Mouse (Mus musculus): ENCODE results near the gene B3gnt6. TPM values are rescaled to one million over a fixed set of nuclear protein-coding genes. Genes with fewer than 3 reads are reported as not detected.
"Not testable (repeated sequence)": the region's sequence is repeated elsewhere in the genome, so short reads cannot be mapped to it uniquely, and the experiment has no call there.

The B3gnt6 gene
- polyA plus RNA-seq, 1 experiment from 2014 or later = 0.57 TPM

- peak; percentile 66 for ATAC-seq
- peak overlapping the region; percentile 59 for H3K9ac ChIP-seq (ENCODE audit: low read depth, low read length)
- H3K4me3 ChIP-seq (ENCODE audit: low read depth, low read length) = peak overlapping the region; percentile 50
- H3K36me3 ChIP-seq (ENCODE audit: control insufficient read depth, insufficient read depth, low read length) = no peaks in the 10 kb centered on the region
- WGBS = 1% methylated on average over 61 of the region's 61 CpGs
- H3K9me3 ChIP-seq (replicated peaks; ENCODE audit: control insufficient read depth, low read length, poor library complexity, severe bottlenecking) = no peaks in the 10 kb centered on the region
- peaks cover 7% of the 10 kb centered on the region; the same call in 1 of the 2 replicates for H3K4me1 ChIP-seq (ENCODE audit: control insufficient read depth, insufficient read depth, low read length)
- H3K4me2 ChIP-seq (ENCODE audit: low read length) = peak overlapping the region; percentile 93
- H3K27me3 ChIP-seq (ENCODE audit: control insufficient read depth, insufficient read depth, low read depth, low read length) = peaks cover 44% of the 10 kb centered on the region
- H3K27ac ChIP-seq (ENCODE audit: low read length) = no peak overlapping the region
These were observed 5.1 kb downstream of the B3gnt6 start for GRCm38 (mm10) chr7:98194026-98194792.

DNA sequence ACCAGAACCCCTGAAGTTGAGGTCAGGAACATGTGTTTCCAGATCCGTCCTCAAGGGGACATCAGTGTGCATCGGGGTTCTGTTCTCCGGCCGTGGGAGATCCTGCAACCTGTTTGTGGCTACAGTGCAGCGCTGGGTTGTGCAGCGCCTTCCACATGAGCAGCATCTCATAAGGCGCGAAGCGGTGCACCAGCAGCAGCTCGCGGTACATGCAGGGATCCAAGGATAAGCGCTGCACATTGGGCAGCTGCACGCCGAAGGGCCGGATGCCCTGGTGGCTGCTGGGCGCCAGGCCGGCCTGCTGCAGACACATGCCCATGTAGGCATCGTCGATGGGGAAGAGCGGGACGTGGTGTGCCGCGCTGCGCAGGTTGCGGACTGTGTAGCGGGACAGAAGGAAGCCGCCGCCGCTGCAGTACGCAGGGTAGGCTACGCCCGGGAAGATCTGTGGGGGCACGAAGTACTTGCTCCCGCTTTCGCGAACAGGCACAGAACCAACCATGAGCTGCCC lies 5.7 kb downstream of the B3gnt6 start:
- H3K4me3 ChIP-seq (ENCODE audit: low read depth, low read length) = peak overlapping the region; percentile 50
- 2% methylated on average over 36 of the region's 36 CpGs for WGBS
- ATAC-seq = peak; percentile 86
- H3K27ac ChIP-seq (ENCODE audit: low read length) = no peak overlapping the region
- H3K27me3 ChIP-seq (ENCODE audit: control insufficient read depth, insufficient read depth, low read depth, low read length) = peaks cover 44% of the 10 kb centered on the region
- H3K4me1 ChIP-seq (ENCODE audit: control insufficient read depth, insufficient read depth, low read length) = peaks cover 7% of the 10 kb centered on the region; the same call in 1 of the 2 replicates
- no peaks in the 10 kb centered on the region for H3K36me3 ChIP-seq (ENCODE audit: control insufficient read depth, insufficient read depth, low read length)
- no peaks in the 10 kb centered on the region for H3K9me3 ChIP-seq (replicated peaks; ENCODE audit: control insufficient read depth, low read length, poor library complexity, severe bottlenecking)
- H3K9ac ChIP-seq (ENCODE audit: low read depth, low read length) = peak overlapping the region; percentile 59
- H3K4me2 ChIP-seq (ENCODE audit: low read length) = peak overlapping the region; percentile 93

DNA sequence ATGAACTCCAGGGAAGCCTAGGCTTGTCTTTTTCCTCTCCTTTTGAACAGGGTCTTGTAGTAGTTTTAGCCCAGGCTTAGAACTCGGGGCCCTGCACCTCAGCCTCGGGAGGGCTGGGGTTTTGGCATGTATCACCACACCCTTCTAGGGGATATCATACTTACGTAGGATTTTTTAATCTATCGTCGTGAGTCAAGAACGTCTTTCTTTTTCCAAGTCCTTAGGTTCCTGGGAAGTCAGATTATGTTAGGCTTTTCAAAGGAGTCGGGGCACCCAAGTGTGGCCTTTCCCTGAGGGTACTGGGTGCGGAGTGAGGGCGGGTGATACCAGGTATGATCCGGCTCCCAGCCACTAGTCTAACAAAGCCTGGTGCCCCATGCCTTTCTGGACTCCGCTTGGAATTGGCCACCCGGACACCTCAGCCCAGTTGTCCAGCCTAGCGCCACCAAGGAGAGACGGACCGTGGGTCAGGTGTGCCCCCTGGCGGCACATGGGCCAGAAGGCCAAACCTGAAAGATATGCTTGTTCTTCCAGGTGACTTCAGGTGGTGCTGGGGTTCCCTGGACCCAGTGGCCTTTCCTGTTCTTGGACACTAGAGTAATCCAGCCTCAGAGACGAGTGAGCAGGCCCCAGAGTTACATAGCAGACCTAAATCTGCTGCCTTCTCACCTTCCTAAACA lies 7.6 kb downstream of the B3gnt6 start:
- no peak overlapping the region for H3K4me3 ChIP-seq (ENCODE audit: low read depth, low read length)
- no peak overlapping the region for H3K27ac ChIP-seq (ENCODE audit: low read length)
- H3K27me3 ChIP-seq (ENCODE audit: control insufficient read depth, insufficient read depth, low read depth, low read length) = peaks cover 43% of the 10 kb centered on the region
- H3K36me3 ChIP-seq (ENCODE audit: control insufficient read depth, insufficient read depth, low read length) = no peaks in the 10 kb centered on the region
- no peak overlapping the region for H3K9ac ChIP-seq (ENCODE audit: low read depth, low read length)
- ATAC-seq = no peak
- H3K9me3 ChIP-seq (replicated peaks; ENCODE audit: control insufficient read depth, low read length, poor library complexity, severe bottlenecking) = no peaks in the 10 kb centered on the region
- peaks cover 7% of the 10 kb centered on the region for H3K4me1 ChIP-seq (ENCODE audit: control insufficient read depth, insufficient read depth, low read length)
- 67% methylated on average over 17 of the region's 17 CpGs for WGBS
- no peak overlapping the region for H3K4me2 ChIP-seq (ENCODE audit: low read length)

DNA sequence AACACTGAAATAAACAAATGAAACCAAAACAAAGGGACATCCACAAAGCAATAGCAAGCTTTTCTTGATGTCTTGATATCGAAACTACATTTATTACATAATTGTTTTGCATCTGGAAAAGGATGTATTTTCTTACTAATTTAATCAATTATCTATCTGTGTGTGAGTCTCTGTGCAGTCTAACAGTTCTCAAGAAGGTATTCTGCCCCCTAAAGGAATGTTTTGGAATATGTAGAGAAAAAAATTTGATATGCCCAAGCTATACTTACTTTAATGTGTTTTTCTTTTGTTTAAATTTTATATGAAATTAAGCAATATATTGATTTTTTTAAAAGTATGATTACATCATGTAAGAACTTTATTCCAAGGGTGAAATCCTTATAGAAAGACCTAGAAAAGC lies 8.7 kb downstream of the B3gnt6 start:
- Histone ChIP-seq H3K27me3 (ENCODE audit: control insufficient read depth, insufficient read depth, low read depth, low read length) (peaks cover 34% of the 10 kb centered on the region), H3K9ac (ENCODE audit: low read depth, low read length) (no peak overlapping the region), H3K4me1 (ENCODE audit: control insufficient read depth, insufficient read depth, low read length) (peaks cover 10% of the 10 kb centered on the region), H3K9me3 (replicated peaks; ENCODE audit: control insufficient read depth, low read length, poor library complexity, severe bottlenecking) (no peaks in the 10 kb centered on the region), H3K27ac (ENCODE audit: low read length) (no peak overlapping the region), H3K4me2 (ENCODE audit: low read length) (no peak overlapping the region), H3K4me3 (ENCODE audit: low read depth, low read length) (no peak overlapping the region), H3K36me3 (ENCODE audit: control insufficient read depth, insufficient read depth, low read length) (no peaks in the 10 kb centered on the region)
- WGBS = 91% methylated on average over 1 of the region's 1 CpGs
- ATAC-seq = no peak

GRCm38 (mm10) chr7:98189745-98190144 lies 9.5 kb downstream of the B3gnt6 start:
- H3K9me3 ChIP-seq (replicated peaks; ENCODE audit: control insufficient read depth, low read length, poor library complexity, severe bottlenecking) = no peaks in the 10 kb centered on the region
- H3K4me2 ChIP-seq (ENCODE audit: low read length) = no peak overlapping the region
- peaks cover 27% of the 10 kb centered on the region for H3K27me3 ChIP-seq (ENCODE audit: control insufficient read depth, insufficient read depth, low read depth, low read length)
- H3K36me3 ChIP-seq (ENCODE audit: control insufficient read depth, insufficient read depth, low read length) = no peaks in the 10 kb centered on the region
- no peak overlapping the region for H3K9ac ChIP-seq (ENCODE audit: low read depth, low read length)
- H3K4me3 ChIP-seq (ENCODE audit: low read depth, low read length) = no peak overlapping the region
- no peak for ATAC-seq
- no peak overlapping the region for H3K27ac ChIP-seq (ENCODE audit: low read length)
- WGBS = 44% methylated on average over 3 of the region's 3 CpGs
- H3K4me1 ChIP-seq (ENCODE audit: control insufficient read depth, insufficient read depth, low read length) = peaks cover 10% of the 10 kb centered on the region

DNA sequence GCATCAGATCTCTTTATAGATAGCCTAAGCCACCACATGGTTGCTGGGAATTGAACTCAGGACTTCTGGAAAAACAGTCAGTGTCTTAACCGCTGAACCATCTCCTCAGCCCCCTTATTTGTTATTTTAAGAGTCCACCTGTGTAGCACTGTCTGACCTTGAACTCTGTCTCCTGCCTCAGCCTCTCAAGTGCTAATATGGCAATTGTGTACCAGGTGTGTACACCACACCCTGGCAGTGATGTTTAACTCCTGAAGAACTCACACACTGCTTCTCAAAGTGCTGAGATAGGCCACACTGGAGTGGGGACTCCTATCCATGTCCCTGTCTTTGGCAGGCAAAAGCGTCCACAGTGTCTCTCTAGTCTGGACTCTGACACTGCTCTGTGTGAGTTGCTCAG lies 10.6 kb downstream of the B3gnt6 start:
- no peaks in the 10 kb centered on the region for H3K9me3 ChIP-seq (replicated peaks; ENCODE audit: control insufficient read depth, low read length, poor library complexity, severe bottlenecking)
- no peak overlapping the region for H3K4me3 ChIP-seq (ENCODE audit: low read depth, low read length)
- no peak overlapping the region for H3K4me2 ChIP-seq (ENCODE audit: low read length)
- no peak for ATAC-seq
- H3K9ac ChIP-seq (ENCODE audit: low read depth, low read length) = no peak overlapping the region
- 88% methylated on average over 2 of the region's 2 CpGs for WGBS
- H3K4me1 ChIP-seq (ENCODE audit: control insufficient read depth, insufficient read depth, low read length) = peaks cover 8% of the 10 kb centered on the region
- no peaks in the 10 kb centered on the region for H3K36me3 ChIP-seq (ENCODE audit: control insufficient read depth, insufficient read depth, low read length)
- H3K27me3 ChIP-seq (ENCODE audit: control insufficient read depth, insufficient read depth, low read depth, low read length) = peaks cover 21% of the 10 kb centered on the region
- H3K27ac ChIP-seq (ENCODE audit: low read length) = no peak overlapping the region

DNA sequence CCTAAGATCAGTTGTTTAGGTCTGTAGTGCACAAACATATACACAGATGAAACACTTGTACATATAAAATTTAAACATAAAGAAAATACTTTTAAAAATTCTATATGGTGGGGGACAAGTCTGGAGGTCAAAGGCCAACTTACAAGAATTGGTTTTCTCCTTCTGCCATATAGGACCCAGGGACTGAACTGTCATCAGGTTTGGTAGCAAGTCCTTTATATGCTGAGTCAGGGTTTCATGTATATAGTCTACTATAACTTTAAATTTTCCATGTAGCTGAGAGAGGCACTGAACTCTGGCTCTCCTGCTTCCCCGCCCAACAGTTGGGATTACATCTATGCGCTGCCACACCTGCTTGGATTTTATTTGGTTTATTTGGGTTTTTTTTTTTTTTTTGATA lies 11.0 kb downstream of the B3gnt6 start:
- H3K27me3 ChIP-seq (ENCODE audit: control insufficient read depth, insufficient read depth, low read depth, low read length) = peaks cover 20% of the 10 kb centered on the region
- no peak overlapping the region for H3K4me3 ChIP-seq (ENCODE audit: low read depth, low read length)
- H3K9me3 ChIP-seq (replicated peaks; ENCODE audit: control insufficient read depth, low read length, poor library complexity, severe bottlenecking) = no peaks in the 10 kb centered on the region
- ATAC-seq = no peak
- no peaks in the 10 kb centered on the region for H3K36me3 ChIP-seq (ENCODE audit: control insufficient read depth, insufficient read depth, low read length)
- no peak overlapping the region for H3K9ac ChIP-seq (ENCODE audit: low read depth, low read length)
- peaks cover 6% of the 10 kb centered on the region for H3K4me1 ChIP-seq (ENCODE audit: control insufficient read depth, insufficient read depth, low read length)
- H3K4me2 ChIP-seq (ENCODE audit: low read length) = no peak overlapping the region
- no peak overlapping the region for H3K27ac ChIP-seq (ENCODE audit: low read length)
- WGBS = 99% methylated on average over 2 of the region's 2 CpGs

GRCm38 (mm10) chr7:98187332-98187731 lies 11.9 kb downstream of the B3gnt6 start:
- not testable (repeated sequence) for H3K4me1 ChIP-seq (ENCODE audit: control insufficient read depth, insufficient read depth, low read length); H3K9me3 ChIP-seq (replicated peaks; ENCODE audit: control insufficient read depth, low read length, poor library complexity, severe bottlenecking); ATAC-seq; H3K9ac ChIP-seq (ENCODE audit: low read depth, low read length); H3K36me3 ChIP-seq (ENCODE audit: control insufficient read depth, insufficient read depth, low read length); H3K4me3 ChIP-seq (ENCODE audit: low read depth, low read length); H3K4me2 ChIP-seq (ENCODE audit: low read length)
- H3K27me3 ChIP-seq (ENCODE audit: control insufficient read depth, insufficient read depth, low read depth, low read length) = peaks cover 11% of the 10 kb centered on the region
- peak overlapping the region; percentile 28; the same call in 1 of the 2 replicates for H3K27ac ChIP-seq (ENCODE audit: low read length)
- 65% methylated on average over 3 of the region's 3 CpGs for WGBS

DNA sequence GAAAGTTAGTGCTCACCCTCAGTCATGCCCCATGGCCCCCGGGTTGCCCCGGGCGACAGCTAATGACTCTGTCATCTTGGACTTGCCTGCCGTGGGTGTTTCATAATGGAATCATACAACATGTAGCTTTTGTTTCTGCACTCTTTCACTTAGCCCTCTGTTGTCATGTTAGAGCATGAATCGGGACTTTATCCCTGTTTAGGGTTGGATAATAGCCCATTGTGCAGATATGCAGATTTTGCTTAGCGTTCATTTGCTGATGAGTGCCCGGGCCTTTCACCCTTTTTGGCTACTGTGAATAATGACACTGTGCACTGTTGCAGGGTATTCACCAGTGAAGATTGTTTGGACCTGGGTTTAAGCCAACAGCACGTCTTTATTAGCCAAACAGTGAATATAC lies 12.6 kb downstream of the B3gnt6 start:
- peak overlapping the region; percentile 28; the same call in 1 of the 2 replicates for H3K27ac ChIP-seq (ENCODE audit: low read length)
- WGBS = 23% methylated on average over 8 of the region's 8 CpGs

More for the DNA sequence above, 12.6 kb downstream of the B3gnt6 start:
- peaks cover 6% of the 10 kb centered on the region for H3K27me3 ChIP-seq (ENCODE audit: control insufficient read depth, insufficient read depth, low read depth, low read length)
- ATAC-seq = peak; percentile 75
- H3K4me1 ChIP-seq (ENCODE audit: control insufficient read depth, insufficient read depth, low read length) = peaks cover 3% of the 10 kb centered on the region; the same call in 1 of the 2 replicates
- H3K36me3 ChIP-seq (ENCODE audit: control insufficient read depth, insufficient read depth, low read length) = no peaks in the 10 kb centered on the region
- H3K9me3 ChIP-seq (replicated peaks; ENCODE audit: control insufficient read depth, low read length, poor library complexity, severe bottlenecking) = no peaks in the 10 kb centered on the region
- H3K9ac ChIP-seq (ENCODE audit: low read depth, low read length) = no peak overlapping the region
- no peak overlapping the region for H3K4me2 ChIP-seq (ENCODE audit: low read length)
- H3K4me3 ChIP-seq (ENCODE audit: low read depth, low read length) = no peak overlapping the region
